Mouse (Mus musculus): ENCODE data around the gene Sept3. TPM values are rescaled to one million over a fixed set of nuclear protein-coding genes. Genes with fewer than 3 reads are reported as not detected.

Sept3 gene
- total RNA-seq, 2 experiments from 2014 or later, result 652 to 661 TPM

DNA sequence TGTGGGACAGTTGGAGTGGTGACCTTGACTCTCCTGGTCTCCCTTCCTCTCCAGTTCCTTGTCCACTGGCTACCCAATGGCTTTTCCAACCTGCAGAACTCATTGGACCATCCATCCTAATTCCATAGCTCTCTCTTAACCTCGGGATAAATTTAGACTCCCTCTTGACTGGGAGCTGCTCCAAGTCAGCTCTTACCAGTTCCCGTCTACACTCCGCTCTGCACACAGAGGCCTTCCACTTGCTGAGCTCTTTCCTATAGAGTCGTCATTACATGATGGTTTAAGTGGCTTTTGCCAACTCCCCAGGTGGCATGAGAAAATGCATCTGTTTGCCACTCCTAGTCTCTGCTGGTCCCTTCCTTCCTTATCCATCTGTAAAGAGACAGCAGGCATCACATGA lies 5.9 kb downstream of the Sept3 start:
- DNase-seq (ENCODE audit: low spot score in 2 of 2), result no peak
- TF ChIP-seq CTCF (conservative IDR thresholded peaks at IDR 0.05), result no peak
- H3K27ac ChIP-seq, result no peak overlapping the region
- no peak overlapping the region for H3K4me3 ChIP-seq

DNA sequence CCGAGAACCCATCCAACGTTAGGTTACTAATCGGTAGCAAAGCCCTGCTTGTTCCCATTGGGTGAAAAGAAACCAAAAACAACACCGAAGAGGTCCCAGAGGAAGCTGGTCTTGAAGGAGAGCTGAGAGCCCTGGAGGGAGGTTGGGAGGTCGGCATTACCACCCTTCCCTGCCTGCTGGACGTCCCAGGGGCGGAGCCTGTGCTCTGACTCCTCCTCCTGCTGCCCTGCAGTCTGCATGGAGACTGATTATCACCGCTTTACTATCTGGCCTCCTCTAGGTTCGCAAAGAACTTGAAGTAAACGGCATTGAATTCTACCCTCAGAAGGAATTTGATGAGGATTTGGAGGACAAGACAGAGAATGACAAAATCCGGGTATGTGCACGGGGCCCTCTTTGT lies 11.5 kb downstream of the Sept3 start:
- DNase-seq (ENCODE audit: low spot score in 2 of 2), result no peak
- TF ChIP-seq CTCF (conservative IDR thresholded peaks at IDR 0.05), result no peak
- Histone ChIP-seq H3K4me3 (no peak overlapping the region), H3K27ac (no peak overlapping the region)

DNA sequence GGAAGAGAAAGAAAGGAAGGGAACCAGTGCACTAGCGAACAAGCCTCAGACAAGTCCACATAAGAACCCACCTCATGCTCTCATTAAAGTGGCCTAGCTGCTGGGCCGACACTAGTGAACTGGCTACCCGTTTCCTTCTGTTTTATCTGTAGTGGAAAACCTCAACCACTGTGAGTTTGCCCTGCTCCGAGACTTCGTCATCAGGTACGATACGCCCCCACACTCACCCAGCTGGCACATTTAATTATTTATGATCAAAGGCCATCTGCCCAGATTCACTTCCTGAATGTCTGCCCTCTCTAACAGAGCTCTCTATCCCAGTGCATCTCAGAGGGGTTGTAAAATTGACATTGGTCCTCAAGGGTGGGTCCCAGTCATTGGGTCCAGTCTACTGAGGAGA lies 15.6 kb downstream of the Sept3 start:
- Histone ChIP-seq H3K27ac (peak overlapping the region; percentile 36; the same call in 1 of the 2 replicates), H3K4me3 (no peak overlapping the region)
- no peak for TF ChIP-seq CTCF (conservative IDR thresholded peaks at IDR 0.05)
- DNase-seq (ENCODE audit: low spot score in 2 of 2), result no peak

DNA sequence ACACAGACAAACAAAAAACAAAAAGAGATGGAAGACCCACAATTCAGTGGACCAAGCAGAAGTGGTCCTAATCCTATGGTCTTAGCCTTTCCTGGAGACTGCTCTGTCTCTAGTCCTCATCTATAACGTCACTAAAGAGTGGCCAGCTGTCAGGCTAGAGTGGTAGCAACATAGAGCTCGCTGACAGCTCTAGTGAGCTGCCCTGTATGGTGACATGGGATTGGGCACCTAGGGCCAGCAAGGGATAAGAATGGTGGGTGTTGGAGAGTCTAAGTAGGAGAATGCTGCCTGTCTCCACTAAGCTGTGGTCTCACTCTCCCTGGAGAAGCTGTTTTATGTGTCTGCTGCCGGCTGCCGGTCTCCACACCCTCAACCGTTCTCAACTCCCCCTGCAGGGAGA lies 18.2 kb downstream of the Sept3 start:
- Histone ChIP-seq H3K27ac (no peak overlapping the region; the same call in 1 of the 2 replicates), H3K4me3 (no peak overlapping the region)
- no peak for TF ChIP-seq CTCF (conservative IDR thresholded peaks at IDR 0.05)
- DNase-seq (ENCODE audit: low spot score in 2 of 2), result no peak

DNA sequence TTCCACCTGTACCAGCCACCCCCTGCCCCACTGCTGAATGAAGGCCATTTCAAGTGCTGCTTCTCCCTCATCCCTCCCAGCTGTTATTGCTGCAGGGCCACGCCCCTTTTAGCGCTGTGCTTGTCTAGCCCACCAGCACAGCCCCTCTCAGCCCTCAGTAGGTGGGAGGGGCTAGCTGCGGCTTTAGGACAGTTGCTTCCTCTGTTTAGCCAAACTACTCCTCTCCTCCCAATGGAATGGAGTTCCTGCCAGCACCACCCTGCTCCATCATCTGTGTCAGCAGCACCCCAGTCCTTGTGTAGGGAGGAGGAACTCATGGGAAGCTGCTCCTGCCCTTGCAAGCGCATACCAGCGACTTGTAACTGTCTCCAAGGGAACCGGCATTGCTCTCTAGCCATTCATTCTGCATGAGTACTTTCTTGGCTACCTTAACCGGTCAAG lies 18.6 kb downstream of the Sept3 start:
- no peak for DNase-seq (ENCODE audit: low spot score in 2 of 2)
- peak overlapping the region; percentile 48; the same call in 1 of the 2 replicates for H3K27ac ChIP-seq
- no peak overlapping the region for H3K4me3 ChIP-seq
- no peak for TF ChIP-seq CTCF (conservative IDR thresholded peaks at IDR 0.05)

DNA sequence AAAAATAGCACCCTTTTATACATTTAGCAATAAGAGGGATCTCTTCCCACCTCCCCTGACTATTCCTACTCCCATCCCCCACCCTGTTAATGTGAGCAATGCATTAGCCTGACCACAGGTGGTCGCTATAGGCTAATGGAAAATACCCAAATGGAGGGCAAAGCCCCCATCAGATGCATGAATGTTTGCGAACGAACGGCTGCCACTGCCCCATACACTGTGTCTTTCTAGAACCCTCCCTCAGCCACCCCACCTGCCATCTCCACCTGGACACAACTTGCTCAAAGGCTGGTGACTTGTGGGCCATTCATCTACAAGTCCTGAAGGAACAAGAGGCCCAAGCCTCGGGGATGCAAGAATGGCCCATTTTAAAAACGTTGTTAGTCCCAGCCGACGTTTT lies 19.4 kb downstream of the Sept3 start:
- H3K4me3 ChIP-seq, result no peak overlapping the region
- peak overlapping the region; percentile 48; the same call in 1 of the 2 replicates for H3K27ac ChIP-seq
- TF ChIP-seq CTCF (conservative IDR thresholded peaks at IDR 0.05), result peak; percentile 77
- DNase-seq (ENCODE audit: low spot score in 2 of 2), result no peak

DNA sequence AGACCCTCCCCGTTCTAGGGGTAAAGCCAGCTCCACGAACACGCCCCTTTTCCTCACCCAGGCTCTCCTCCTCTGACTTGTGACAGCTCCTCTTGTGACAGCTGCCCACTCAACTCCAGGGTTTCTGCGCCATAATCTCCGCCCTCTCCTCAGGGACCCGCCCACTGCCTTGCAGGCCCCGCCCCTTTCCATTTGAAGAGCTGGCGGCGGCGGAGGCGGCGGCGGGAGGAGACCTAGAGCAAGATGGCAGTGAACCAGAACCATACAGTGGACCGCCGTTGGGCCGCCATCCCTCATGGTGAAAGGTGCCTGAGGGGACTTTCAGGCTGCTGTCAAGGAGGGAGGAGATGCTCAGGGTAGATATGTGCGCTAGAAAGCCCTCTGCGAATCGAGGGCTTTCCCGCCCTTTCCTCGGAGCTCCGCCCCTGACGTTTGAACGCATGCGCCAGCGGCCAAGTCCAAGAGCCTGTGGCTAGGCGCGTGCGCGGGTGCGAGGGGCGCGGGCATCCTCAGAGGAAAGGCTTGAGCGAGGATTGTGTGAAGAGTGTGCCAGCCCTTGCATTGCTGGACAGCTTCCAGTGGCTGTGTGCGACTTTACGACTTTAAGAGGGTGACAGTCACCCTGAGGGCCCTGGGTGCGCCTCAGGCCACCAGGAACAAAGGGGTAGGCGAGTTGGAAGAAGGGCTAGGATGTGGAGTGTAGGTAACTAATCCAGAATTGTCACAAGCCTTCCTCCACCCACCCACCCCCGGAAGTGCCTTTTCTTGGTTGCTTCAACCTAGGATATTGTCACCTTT lies 24.3 kb downstream of the Sept3 start, which contains the start of gene Wbp2nl:
Gene Wbp2nl (plus strand): TSS at position 191 of the 798 bp plus-strand sequence.
- no peak for DNase-seq (ENCODE audit: low spot score in 2 of 2)
- no peak for TF ChIP-seq CTCF (conservative IDR thresholded peaks at IDR 0.05)
- Histone ChIP-seq H3K4me3 (0 out of 2 replicates have a peak within 1 kb of the TSS, but pooled peaks have one; percentile 3), H3K27ac (no peak within 1 kb of the TSS)

DNA sequence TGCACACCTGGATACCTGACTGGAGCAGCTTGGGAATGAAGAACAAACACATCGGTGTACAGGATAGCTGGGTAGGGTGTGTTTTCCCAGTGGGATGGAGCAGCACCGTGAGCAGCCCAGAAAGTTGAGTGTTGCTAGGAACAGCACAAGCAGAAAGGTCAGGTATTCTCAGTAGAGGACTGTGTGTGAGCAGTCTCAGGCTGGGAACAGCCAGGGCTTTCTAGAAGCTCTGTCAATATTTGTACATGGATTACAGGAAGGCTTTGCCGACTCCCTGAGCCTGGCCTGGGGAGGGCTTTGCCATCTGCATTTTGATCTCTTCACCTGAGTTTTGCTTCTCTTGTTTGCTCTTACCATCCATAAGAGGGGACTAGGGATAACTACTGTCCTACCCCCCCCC lies 32.4 kb downstream of the Sept3 start:
- no peak for DNase-seq (ENCODE audit: low spot score in 2 of 2)
- TF ChIP-seq CTCF (conservative IDR thresholded peaks at IDR 0.05), result no peak
- H3K27ac ChIP-seq, result no peak overlapping the region

DNA sequence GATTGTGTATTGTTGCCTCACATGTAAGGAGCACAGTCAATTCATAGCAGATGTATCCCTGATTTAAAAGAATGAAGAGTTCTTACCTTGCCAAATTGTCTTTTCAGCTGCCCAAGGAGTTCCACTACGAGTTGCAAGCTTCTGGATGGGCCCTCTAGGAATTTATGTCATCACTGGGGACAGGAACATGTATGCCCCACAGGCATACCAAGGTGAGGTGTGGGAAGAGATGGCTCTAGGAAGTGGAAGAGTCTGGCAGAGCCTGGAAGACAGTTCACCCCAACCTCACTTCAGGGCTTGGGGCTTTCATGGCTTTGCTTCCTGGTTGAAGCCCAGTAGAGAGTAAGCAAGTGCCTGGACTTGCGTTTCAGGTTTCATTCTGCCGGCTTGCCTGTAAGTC lies 33.7 kb downstream of the Sept3 start:
- TF ChIP-seq CTCF (conservative IDR thresholded peaks at IDR 0.05), result no peak
- H3K4me3 ChIP-seq, result no peak overlapping the region
- H3K27ac ChIP-seq, result no peak overlapping the region
- DNase-seq (ENCODE audit: low spot score in 2 of 2), result no peak

More for the DNA sequence above, 32.4 kb downstream of the Sept3 start:
- H3K4me3 ChIP-seq, result no peak overlapping the region

DNA sequence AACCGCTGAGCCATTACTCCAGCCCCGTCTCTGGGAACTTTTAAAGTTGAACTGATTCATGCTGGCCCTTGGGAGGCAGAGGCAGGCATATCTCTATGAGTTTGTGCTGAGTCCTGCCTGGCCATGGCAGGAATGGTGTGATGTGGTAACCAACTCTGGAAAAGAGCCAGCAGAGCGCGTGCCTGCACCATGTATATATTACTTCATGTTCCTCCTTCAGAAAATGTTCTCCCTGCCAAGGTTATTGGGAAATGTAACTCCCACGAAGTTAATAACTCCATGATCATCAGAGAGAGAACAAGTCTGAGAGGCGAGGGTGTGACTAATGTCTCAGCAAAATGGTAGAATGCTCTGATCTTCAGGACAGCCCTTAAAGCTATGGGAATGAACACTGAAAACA lies 43.1 kb downstream of the Sept3 start:
- TF ChIP-seq CTCF (conservative IDR thresholded peaks at IDR 0.05), result no peak
- Histone ChIP-seq H3K27ac (no peak overlapping the region), H3K4me3 (no peak overlapping the region)
- DNase-seq (ENCODE audit: low spot score in 2 of 2), result no peak

DNA sequence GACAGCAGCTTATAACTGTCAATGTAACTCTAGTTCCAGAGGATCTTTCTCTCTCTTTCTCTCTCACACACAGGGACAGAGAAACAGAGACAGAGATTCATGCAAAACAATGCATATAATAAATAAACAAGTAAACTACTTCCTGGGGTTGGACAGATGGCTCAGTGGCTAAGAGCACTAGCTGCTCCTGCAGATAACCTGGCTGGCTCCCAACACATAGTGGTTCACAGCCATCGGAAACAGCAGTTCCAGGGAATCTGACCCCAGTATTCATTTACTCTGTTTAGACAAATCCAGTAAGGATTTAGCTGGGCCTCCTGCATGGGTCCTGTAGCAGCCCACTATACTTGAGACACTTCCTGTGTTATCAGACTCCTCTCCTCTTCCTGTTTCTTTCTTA lies 44.9 kb downstream of the Sept3 start:
- TF ChIP-seq CTCF (conservative IDR thresholded peaks at IDR 0.05), result no peak
- H3K4me3 ChIP-seq, result no peak overlapping the region
- no peak for DNase-seq (ENCODE audit: low spot score in 2 of 2)
- H3K27ac ChIP-seq, result no peak overlapping the region

DNA sequence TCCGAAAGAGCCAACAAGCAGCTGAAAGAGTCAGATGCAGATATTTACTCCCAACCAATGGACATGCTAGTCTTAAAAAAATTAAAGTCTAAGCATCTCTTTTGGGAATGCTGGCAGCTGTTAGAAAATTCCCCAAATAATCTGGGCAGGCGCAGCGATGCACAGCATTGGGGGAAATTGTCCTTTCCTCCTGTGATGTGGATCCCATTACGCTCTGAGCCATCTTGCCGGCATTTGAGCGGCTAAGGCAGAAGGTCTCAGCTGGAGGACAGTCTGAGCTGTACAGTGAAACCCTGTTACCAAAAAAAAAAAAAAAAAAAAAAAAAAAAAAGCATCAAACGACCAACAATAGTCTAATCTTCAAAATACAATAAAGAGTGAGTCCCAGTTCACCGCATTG lies 47.5 kb downstream of the Sept3 start:
- Histone ChIP-seq H3K4me3 (no peak overlapping the region), H3K27ac (no peak overlapping the region)
- no peak for TF ChIP-seq CTCF (conservative IDR thresholded peaks at IDR 0.05)
- DNase-seq (ENCODE audit: low spot score in 2 of 2), result no peak

DNA sequence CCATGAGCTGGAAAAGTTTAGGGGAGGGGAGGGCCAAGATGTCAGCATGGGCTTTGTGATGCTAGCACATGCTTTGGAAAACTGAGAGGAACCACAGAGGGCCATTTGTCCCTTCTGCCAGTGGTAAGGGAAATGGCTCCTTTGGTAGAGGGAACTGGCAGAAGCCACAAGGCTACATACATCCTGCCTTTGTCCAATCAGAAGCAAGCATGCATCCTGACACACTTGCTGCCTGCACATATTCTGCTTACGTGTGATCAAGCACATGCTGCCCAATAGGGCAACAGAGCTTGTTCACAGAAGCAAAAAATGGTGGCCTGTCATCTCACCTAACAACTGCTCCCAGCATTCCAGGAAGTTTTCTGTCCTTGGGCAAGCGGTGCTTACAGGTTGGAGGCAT lies 50.7 kb downstream of the Sept3 start:
- TF ChIP-seq CTCF (conservative IDR thresholded peaks at IDR 0.05), result no peak
- Histone ChIP-seq H3K4me3 (no peak overlapping the region), H3K27ac (no peak overlapping the region)
- no peak for DNase-seq (ENCODE audit: low spot score in 2 of 2)

DNA sequence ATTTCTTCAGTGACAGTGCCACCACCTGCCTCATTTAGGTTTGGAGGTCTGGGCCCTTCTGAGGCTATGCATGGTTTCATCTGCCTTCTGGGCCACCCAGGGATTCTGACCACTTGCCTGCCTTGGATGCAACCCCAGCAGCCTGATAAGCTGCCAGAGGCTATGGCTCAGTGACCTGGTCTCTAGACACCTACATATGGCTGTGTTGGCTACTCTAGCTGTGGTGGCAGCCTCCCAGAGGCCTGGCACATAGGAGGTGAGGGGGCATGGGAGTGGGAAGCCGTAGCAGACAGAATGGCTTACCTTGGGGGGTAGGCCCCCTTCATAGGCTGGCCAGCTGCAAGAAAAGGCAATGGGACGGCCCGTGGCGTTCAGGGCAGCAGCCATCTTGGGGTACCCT lies 60.5 kb downstream of the Sept3 start:
- no peak for DNase-seq (ENCODE audit: low spot score in 2 of 2)
- no peak for TF ChIP-seq CTCF (conservative IDR thresholded peaks at IDR 0.05)
- no peak overlapping the region for H3K4me3 ChIP-seq
- H3K27ac ChIP-seq, result no peak overlapping the region
